Mouse (Mus musculus): Measurements from ENCODE around the gene Zfp382. TPM values are rescaled to one million over a fixed set of nuclear protein-coding genes. Genes with fewer than 3 reads are reported as not detected.
"Not testable (repeated sequence)": the region's sequence is repeated elsewhere in the genome, so short reads cannot be mapped to it uniquely, and the experiment has no call there.

Gene Zfp382
- polyA plus RNA-seq, 1 experiment from 2014 or later = 13.5 TPM

DNA sequence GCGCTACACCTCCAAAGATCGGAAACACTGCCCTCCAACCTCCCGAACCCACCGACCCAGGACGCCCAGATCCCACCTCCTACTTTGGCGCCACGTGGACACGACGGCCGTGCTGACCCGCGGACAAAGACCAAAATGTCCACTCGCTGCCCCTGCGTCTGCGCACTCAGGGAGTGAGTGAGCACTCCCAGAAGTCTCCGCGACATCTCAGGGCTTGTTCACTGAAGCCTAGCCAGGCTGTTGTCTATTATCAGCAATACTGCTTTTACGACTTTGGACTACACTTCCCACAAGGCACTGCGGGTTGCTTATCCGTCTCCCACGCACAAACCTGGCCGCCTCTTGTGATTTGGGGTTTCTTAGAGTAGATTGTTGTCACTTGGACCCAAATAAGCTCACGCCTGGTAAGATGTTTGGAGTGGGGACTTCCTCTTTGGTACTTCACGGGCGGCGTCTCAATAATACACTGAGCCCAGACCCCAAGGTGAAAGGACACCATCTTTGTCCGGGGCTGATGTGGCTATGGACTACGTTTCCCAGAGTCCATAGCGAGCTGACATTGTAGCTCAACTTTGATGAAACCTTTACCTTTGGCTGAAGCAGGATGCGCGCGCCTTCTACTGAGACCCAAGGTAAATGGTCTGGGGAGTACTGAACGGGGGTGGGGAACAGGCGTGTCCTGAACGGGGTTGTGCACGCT, 48.0 kb downstream of the Zfp382 start, which contains the start of gene Zfp146:
Zfp146 (minus strand) TSS at position 168 of the 700 bp plus-strand sequence.
- H3K4me3 ChIP-seq (ENCODE audit: low read depth, low read length) = peak within 1 kb of the TSS; percentile 72
- under 1% methylated on average over 36 of the region's 36 CpGs for WGBS
- peak within 1 kb of the TSS; percentile 92 for H3K27ac ChIP-seq (ENCODE audit: low read depth, low read length)
- H3K9me3 ChIP-seq (ENCODE audit: control insufficient read depth, low read length) = peaks cover 3% of the 10 kb centered on the region; the same call in 1 of the 2 replicates
- peak within 1 kb of the TSS; percentile 86 for H3K9ac ChIP-seq (replicated peaks; ENCODE audit: low read depth, low read length)
- peak within 1 kb of the TSS; percentile 65 for H3K4me2 ChIP-seq (ENCODE audit: low read depth, low read length)
- ATAC-seq (ENCODE audit: low read depth) = peak; percentile 97
- no peaks in the 10 kb centered on the region for H3K27me3 ChIP-seq (ENCODE audit: control insufficient read depth, insufficient read depth, low read length)
- H3K36me3 ChIP-seq (ENCODE audit: control insufficient read depth, insufficient read depth, low read length) = no peaks in the 10 kb centered on the region
- peaks cover 14% of the 10 kb centered on the region for H3K4me1 ChIP-seq (ENCODE audit: control insufficient read depth, insufficient read depth, low read length)

DNA sequence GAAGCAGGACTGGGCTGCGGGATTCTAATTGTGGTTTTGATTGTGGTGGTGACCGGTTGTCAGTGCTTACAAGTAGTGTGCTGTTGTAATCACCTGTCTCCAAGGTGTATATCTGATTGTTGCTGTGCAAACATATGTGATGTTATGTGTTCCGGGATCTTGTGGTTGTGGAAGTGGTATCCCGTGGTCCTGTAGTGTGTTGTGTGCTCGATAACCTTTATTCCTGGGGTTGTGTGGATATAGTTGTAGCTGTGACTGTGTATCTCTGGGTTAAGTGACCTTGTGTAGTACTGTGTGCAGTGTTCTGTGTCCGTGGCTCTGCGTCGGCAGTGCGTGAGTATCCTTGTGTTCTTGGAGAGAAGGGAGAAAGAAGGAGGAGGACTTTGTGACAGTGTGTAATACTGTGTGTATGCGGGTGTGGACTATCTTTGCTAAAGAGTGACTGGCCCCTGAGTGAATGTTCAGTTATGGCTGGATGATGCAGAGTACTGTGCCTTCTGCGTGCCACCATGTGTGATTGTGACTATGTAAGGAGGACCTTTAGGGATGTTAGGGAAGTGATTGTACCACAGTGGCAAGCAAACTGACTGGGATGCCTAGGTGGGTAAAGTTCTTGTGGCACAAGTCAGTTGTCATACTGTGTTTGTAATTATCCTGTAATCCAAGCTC, 48.7 kb downstream of the Zfp382 start:
- Histone ChIP-seq H3K4me2 (ENCODE audit: low read depth, low read length) (peak overlapping the region; percentile 65), H3K9me3 (ENCODE audit: control insufficient read depth, low read length) (peaks cover 3% of the 10 kb centered on the region; the same call in 1 of the 2 replicates), H3K36me3 (ENCODE audit: control insufficient read depth, insufficient read depth, low read length) (no peaks in the 10 kb centered on the region), H3K27ac (ENCODE audit: low read depth, low read length) (peak overlapping the region; percentile 92), H3K27me3 (ENCODE audit: control insufficient read depth, insufficient read depth, low read length) (no peaks in the 10 kb centered on the region), H3K9ac (replicated peaks; ENCODE audit: low read depth, low read length) (peak overlapping the region; percentile 86), H3K4me3 (ENCODE audit: low read depth, low read length) (peak overlapping the region; percentile 72), H3K4me1 (ENCODE audit: control insufficient read depth, insufficient read depth, low read length) (peaks cover 14% of the 10 kb centered on the region)
- ATAC-seq (ENCODE audit: low read depth) = peak; percentile 39
- WGBS = 23% methylated on average over 11 of the region's 11 CpGs

DNA sequence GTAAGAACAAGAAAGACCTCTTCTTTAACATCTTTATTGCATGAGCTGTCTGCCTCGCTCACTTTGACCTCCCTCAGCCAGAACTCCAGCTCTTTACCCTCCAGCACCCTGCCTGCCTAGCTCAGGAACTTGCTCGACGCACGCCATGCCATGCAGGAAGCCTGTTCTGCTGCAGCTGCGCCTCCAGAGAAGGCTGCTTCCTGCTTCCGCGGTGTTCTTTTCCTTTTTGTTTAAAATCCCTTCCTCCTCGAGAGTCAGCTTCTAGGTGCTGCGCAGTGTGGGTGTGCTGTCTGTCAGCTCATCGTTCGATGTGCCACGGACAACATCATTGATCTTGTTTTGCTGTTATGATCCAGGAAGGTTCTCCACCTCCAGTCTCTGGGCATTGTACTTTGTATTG, 54.7 kb downstream of the Zfp382 start:
- no peak for ATAC-seq (ENCODE audit: low read depth)
- peaks cover 19% of the 10 kb centered on the region for H3K36me3 ChIP-seq (ENCODE audit: control insufficient read depth, insufficient read depth, low read length)
- H3K4me3 ChIP-seq (ENCODE audit: low read depth, low read length) = no peak overlapping the region
- 80% methylated on average over 12 of the region's 12 CpGs for WGBS
- no peaks in the 10 kb centered on the region for H3K9me3 ChIP-seq (ENCODE audit: control insufficient read depth, low read length)
- no peaks in the 10 kb centered on the region for H3K4me1 ChIP-seq (ENCODE audit: control insufficient read depth, insufficient read depth, low read length)
- H3K27me3 ChIP-seq (ENCODE audit: control insufficient read depth, insufficient read depth, low read length) = no peaks in the 10 kb centered on the region
- no peak overlapping the region for H3K9ac ChIP-seq (replicated peaks; ENCODE audit: low read depth, low read length)
- no peak overlapping the region for H3K27ac ChIP-seq (ENCODE audit: low read depth, low read length)
- H3K4me2 ChIP-seq (ENCODE audit: low read depth, low read length) = no peak overlapping the region

DNA sequence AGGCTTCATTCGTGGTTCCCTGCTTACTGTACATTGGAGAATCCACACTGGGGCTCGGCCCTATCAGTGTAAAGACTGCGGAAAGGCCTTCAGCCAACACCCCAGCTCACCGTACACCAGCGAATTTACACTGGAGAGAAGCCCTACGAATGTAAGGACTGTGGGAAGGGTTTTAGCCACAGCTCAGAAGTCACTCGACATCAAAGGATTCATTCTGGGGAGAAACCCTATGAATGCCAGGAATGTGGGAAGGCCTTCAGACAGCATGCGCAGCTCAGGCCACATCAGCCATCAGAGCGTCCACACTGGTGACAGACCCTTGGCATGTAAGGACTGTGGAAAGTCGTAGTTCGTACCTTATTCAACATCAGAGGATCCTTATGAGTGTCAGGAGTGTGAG, 56.5 kb downstream of the Zfp382 start:
- Histone ChIP-seq H3K36me3 (ENCODE audit: control insufficient read depth, insufficient read depth, low read length) (peaks cover 19% of the 10 kb centered on the region), H3K27ac (ENCODE audit: low read depth, low read length) (no peak overlapping the region), H3K9ac (replicated peaks; ENCODE audit: low read depth, low read length) (no peak overlapping the region), H3K4me3 (ENCODE audit: low read depth, low read length) (no peak overlapping the region), H3K9me3 (ENCODE audit: control insufficient read depth, low read length) (no peaks in the 10 kb centered on the region), H3K4me1 (ENCODE audit: control insufficient read depth, insufficient read depth, low read length) (no peaks in the 10 kb centered on the region), H3K4me2 (ENCODE audit: low read depth, low read length) (no peak overlapping the region), H3K27me3 (ENCODE audit: control insufficient read depth, insufficient read depth, low read length) (no peaks in the 10 kb centered on the region)
- 90% methylated on average over 11 of the region's 11 CpGs for WGBS
- no peak for ATAC-seq (ENCODE audit: low read depth)

DNA sequence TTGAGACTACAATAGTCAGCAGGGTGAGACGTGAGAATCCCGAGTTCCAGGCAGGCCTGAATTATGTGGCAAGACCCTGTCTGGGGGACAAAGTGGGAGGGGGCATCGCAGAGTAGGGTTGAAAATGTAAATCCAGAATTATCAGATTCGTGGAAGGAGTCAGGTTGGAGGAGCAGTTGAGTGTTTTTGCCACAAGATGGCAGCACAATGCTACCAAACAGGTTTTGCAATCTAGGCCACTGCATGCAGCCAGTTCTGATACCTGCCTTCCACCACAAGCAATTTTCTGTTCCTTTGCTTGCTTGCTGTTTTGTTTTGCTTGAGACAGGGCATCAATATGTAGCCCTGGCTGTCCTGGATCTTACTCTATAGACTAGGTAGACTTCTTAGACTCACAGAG, 59.6 kb downstream of the Zfp382 start:
- peaks cover 5% of the 10 kb centered on the region; the same call in 1 of the 2 replicates for H3K4me1 ChIP-seq (ENCODE audit: control insufficient read depth, insufficient read depth, low read length)
- peaks cover 22% of the 10 kb centered on the region for H3K36me3 ChIP-seq (ENCODE audit: control insufficient read depth, insufficient read depth, low read length)
- no peak overlapping the region for H3K4me2 ChIP-seq (ENCODE audit: low read depth, low read length)
- ATAC-seq (ENCODE audit: low read depth) = peak; percentile 53
- H3K9me3 ChIP-seq (ENCODE audit: control insufficient read depth, low read length) = no peaks in the 10 kb centered on the region
- no peak overlapping the region for H3K9ac ChIP-seq (replicated peaks; ENCODE audit: low read depth, low read length)
- no peaks in the 10 kb centered on the region for H3K27me3 ChIP-seq (ENCODE audit: control insufficient read depth, insufficient read depth, low read length)
- H3K4me3 ChIP-seq (ENCODE audit: low read depth, low read length) = no peak overlapping the region
- WGBS = 3% methylated on average over 4 of the region's 4 CpGs
- no peak overlapping the region for H3K27ac ChIP-seq (ENCODE audit: low read depth, low read length)

DNA sequence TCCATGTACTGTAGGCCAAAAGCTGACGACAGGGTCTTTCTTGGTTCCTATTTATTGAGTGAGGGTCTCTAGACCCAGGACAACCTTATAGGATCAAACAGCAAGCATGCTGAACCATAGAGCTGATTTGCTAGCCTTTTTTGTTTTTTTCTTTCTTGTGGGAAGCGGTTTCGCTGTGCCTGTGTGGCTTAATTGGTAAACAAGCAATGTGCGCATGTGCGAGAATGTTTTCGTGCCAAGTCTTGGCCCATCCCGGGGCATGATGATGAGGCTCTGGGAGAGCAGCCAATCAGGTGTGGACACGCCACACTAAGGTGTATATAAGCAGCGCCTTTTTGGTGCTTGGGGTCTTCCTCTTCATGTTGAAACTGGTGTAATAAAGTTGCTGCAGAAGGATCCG, 60.2 kb downstream of the Zfp382 start:
- not testable (repeated sequence) for H3K9ac ChIP-seq (replicated peaks; ENCODE audit: low read depth, low read length); H3K4me1 ChIP-seq (ENCODE audit: control insufficient read depth, insufficient read depth, low read length); ATAC-seq (ENCODE audit: low read depth); H3K27ac ChIP-seq (ENCODE audit: low read depth, low read length); H3K27me3 ChIP-seq (ENCODE audit: control insufficient read depth, insufficient read depth, low read length); H3K9me3 ChIP-seq (ENCODE audit: control insufficient read depth, low read length); H3K4me3 ChIP-seq (ENCODE audit: low read depth, low read length); H3K4me2 ChIP-seq (ENCODE audit: low read depth, low read length)
- H3K36me3 ChIP-seq (ENCODE audit: control insufficient read depth, insufficient read depth, low read length) = peaks cover 24% of the 10 kb centered on the region
- 90% methylated on average over 9 of the region's 10 CpGs for WGBS

DNA sequence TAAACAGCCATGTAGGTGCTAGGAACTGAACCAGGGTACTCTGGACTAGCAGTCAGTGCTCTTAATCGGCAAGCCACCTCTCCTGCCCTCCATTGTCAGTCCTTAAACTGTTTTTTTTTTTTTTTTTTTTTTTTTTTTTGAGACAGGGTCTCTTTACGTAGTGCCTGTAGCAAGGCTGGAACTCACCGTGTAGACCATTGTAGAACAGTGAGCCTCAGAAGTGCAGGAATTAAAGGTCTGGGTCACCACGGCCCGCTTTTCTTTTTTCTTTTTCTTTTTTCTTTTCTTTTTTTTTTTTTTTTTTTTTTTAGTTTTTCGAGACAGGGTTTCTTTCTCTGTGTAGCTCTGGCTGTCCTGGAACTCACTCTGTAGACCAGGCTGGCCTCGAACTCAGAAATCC, 61.4 kb downstream of the Zfp382 start:
- H3K36me3 ChIP-seq (ENCODE audit: control insufficient read depth, insufficient read depth, low read length) = peaks cover 26% of the 10 kb centered on the region
- not testable (repeated sequence) for H3K4me3 ChIP-seq (ENCODE audit: low read depth, low read length); H3K27me3 ChIP-seq (ENCODE audit: control insufficient read depth, insufficient read depth, low read length); ATAC-seq (ENCODE audit: low read depth); H3K4me2 ChIP-seq (ENCODE audit: low read depth, low read length); H3K9me3 ChIP-seq (ENCODE audit: control insufficient read depth, low read length); H3K9ac ChIP-seq (replicated peaks; ENCODE audit: low read depth, low read length); H3K4me1 ChIP-seq (ENCODE audit: control insufficient read depth, insufficient read depth, low read length); H3K27ac ChIP-seq (ENCODE audit: low read depth, low read length)
- WGBS = 77% methylated on average over 6 of the region's 7 CpGs

DNA sequence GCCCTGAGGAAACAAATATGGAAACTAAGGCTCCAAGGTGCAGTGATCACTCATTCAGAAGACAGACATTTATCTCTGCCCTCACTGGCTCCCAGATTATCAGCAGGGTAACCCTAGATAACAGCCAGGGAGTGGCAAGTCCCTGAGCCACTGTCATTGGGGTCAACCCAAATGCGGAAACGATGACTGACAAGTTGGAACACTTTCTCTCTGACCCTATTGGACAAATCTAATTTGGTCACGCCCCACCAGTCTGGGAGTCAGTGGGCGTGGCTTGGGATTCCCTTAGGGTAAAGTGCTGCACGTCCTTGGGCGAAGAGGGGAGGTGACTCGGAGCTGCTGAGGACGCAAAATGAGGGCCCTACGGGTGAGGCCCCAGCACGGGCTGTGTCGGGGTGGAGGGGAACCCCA, 62.1 kb downstream of the Zfp382 start, which contains the start of gene Cox7a1:
Cox7a1 (plus strand) TSS at position 266 of the 411 bp plus-strand sequence.
- 1% methylated on average over 11 of the region's 11 CpGs for WGBS
- Histone ChIP-seq H3K27ac (ENCODE audit: low read depth, low read length) (no peak within 1 kb of the TSS), H3K4me3 (ENCODE audit: low read depth, low read length) (no peak within 1 kb of the TSS), H3K36me3 (ENCODE audit: control insufficient read depth, insufficient read depth, low read length) (peaks cover 24% of the 10 kb centered on the region), H3K9me3 (ENCODE audit: control insufficient read depth, low read length) (no peaks in the 10 kb centered on the region), H3K4me1 (ENCODE audit: control insufficient read depth, insufficient read depth, low read length) (peaks cover 5% of the 10 kb centered on the region; the same call in 1 of the 2 replicates), H3K4me2 (ENCODE audit: low read depth, low read length) (peak within 1 kb of the TSS; percentile 28; the same call in 1 of the 2 replicates), H3K27me3 (ENCODE audit: control insufficient read depth, insufficient read depth, low read length) (no peaks in the 10 kb centered on the region), H3K9ac (replicated peaks; ENCODE audit: low read depth, low read length) (no peak within 1 kb of the TSS)
- peak; percentile 31; the same call in 1 of the 2 replicates for ATAC-seq (ENCODE audit: low read depth)
